Mouse (Mus musculus): ENCODE data around the gene Gckr.
A peak's percentile ranks its signal among the peaks of the same experiment; 100 is the strongest.
"Not testable (repeated sequence)": the region's sequence is repeated elsewhere in the genome, so short reads cannot be mapped to it uniquely, and the experiment has no call there.

Gckr gene

DNA sequence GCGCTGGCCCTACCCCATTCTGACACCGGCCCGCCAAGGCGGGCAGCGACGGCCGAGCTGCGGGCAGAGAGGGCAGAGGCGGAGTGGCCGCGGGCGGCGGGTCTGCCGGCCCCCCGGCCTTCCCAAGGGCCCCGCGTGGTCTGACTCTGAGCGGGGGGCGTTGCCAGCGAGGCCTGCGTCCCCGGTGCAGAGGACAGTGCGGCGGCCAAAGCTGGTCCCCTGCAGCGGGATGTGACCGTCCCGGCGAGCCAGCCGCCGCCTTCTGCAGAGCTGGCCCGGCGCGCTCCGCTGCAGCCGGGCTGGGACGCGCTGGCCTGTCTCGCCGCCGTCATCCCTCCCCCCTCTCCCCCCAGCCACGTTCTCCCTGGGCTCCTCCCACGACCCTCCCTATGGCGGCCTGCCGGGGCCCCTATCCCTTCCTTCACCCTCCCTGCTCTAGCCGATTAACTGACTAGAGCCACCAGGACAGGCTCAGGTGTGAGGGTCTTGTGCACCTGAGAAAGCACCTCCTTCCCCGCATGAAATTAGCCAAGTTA, 1.6 kb upstream of the Gckr start, which contains the start of gene Fndc4:
Gene Fndc4, minus strand, starts transcription at position 475 of the 536 bp plus-strand sequence.
- peak; percentile 11 for DNase-seq (ENCODE audit: low spot score)

DNA sequence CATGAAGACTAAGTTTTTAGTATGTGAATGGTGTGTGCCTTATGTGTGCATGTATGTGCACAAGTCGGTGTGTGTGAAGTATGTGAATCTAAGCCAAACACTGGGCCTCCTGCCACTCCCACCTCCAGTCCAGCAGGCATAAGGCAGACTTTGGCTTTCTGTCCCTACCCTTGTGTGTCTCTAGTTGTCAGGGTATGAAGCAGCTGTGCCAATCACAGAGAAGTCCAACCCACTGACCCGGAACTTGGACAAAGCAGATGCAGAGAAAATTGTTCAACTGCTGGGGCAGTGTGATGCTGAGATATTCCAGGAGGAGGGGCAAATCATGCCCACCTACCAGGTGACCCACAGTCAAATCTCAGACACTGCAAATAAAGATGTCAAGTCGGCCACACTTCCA, 738 bp downstream of the Gckr start:
- no peak for DNase-seq (ENCODE audit: low spot score)

- no peak for DNase-seq (ENCODE audit: low spot score)
These were observed 1.2 kb downstream of the Gckr start for GRCm38 (mm10) chr5:31298486-31298885.

DNA sequence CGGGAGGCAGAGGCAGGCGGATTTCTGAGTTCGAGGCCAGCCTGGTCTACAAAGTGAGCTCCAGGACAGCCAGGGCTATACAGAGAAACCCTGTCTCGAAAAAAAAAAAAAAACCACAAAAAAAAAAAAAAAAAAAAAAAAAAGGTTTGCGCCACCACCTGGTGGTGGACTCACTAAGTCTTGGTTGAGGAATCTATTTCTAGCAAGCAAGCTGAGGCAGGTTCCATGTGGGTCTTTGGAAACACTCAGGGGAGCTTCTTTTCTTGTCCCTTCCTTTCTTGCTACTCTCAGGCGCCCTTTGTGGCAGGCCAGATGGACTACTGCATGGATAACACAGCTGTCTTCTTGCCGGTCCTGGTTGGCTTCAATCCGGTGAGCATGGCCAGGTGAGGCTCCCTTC, 4.6 kb downstream of the Gckr start:
- DNase-seq (ENCODE audit: low spot score) = no peak

- no peak for DNase-seq (ENCODE audit: low spot score)
These were observed 5.8 kb downstream of the Gckr start for GRCm38 (mm10) chr5:31303093-31303492.

DNA sequence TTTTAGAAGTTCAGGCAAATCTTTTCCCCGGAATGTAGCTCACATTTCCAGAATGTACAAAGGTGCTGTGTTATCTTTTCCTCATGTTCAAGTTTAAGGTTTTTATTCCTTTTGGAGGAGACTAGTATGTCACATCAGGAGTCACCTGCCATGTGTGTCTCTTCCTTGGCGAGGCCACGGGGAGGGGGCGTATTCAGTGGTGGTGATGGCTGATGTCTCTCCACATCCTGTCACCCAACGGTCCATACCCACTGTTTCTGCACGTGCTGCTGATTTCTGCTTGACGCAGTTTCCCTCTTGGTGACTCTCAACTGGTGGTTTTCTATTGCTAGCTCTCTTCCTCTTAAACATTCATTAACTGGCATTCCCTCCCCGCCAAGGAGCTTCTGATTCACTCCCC, 15.6 kb downstream of the Gckr start:
- DNase-seq (ENCODE audit: low spot score) = no peak

GRCm38 (mm10) chr5:31322776-31323175, 25.5 kb downstream of the Gckr start:
- DNase-seq (ENCODE audit: low spot score) = no peak

GRCm38 (mm10) chr5:31324085-31324484, 26.8 kb downstream of the Gckr start:
- no peak for DNase-seq (ENCODE audit: low spot score)

GRCm38 (mm10) chr5:31326850-31327249, 29.6 kb downstream of the Gckr start:
- DNase-seq (ENCODE audit: low spot score) = no peak

GRCm38 (mm10) chr5:31328255-31328654, 31.0 kb downstream of the Gckr start:
- peak; percentile 55 for DNase-seq (ENCODE audit: low spot score)

- not testable (repeated sequence) for DNase-seq (ENCODE audit: low spot score)
These were observed 60.3 kb downstream of the Gckr start for GRCm38 (mm10) chr5:31357586-31357985.

DNA sequence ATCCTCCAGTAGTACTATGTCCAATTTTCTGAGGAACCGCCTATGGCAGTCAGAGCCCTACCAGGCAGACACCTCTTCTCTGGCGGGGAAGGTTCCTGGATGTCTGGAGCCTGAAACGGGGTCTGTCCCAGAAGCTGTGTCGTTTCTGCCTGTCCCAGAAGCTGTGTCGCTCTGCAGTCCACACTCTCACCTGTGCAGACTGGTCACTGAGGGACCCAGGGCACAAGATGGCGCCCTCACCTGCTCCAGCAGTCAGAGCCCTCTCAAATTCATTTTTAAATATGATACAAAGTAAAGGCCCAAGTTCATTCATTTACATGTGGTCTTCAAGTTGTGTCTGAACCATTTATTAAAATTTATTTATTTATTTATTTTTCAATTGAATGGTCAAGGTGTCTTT, 63.7 kb downstream of the Gckr start:
- no peak for DNase-seq (ENCODE audit: low spot score)
